Mouse (Mus musculus) stomach, postnatal 0 days (tissue): ENCODE measurements around the gene Ccn2.

Experiments used
- CTCF ChIP-seq: IDR thresholded peaks from 2 replicates; pipeline ENCODE4 v1.5.1; 2016; ENCODE audit warnings: antibody characterized with exemption, low read depth, mild to moderate bottlenecking, moderate library complexity
- EP300 ChIP-seq: optimal IDR thresholded peaks from 2 replicates; pipeline ENCODE3; 2016; ENCODE audit warnings: antibody characterized with exemption

- TF ChIP-seq CTCF (peak; percentile 20; the same call in 1 of the 2 replicates), EP300 (peak; percentile 66)
Observed at GRCm38 (mm10) chr10:24595250-24596002, at the start of gene Ccn2.
